Mouse (Mus musculus) left cerebral cortex, adult 18-20 months (tissue): ENCODE measurements at regions not wholly inside any gene's neighbourhood (a gene's known extent, or its start where the extent isn't known, plus 50 kb on each side); places are given as distances from the start of the nearest gene placed in this dataset.
"Not testable (repeated sequence)": the region's sequence is repeated elsewhere in the genome, so short reads cannot be mapped to it uniquely, and the experiment has no call there.

Experiments
- DNase-seq, 2 experiments: peaks; one replicate each; pipeline ENCODE4 v3.0.0; 2021 to 2022; ENCODE audit warnings: low spot score in 2 of 2, mixed read lengths in 1 of 2

GRCm38 (mm10) chr16:12516834-12517685, 533.1 kb downstream of the Shisa9 start:
- DNase-seq: no peak

GRCm38 (mm10) chr16:12518264-12518663, 534.4 kb downstream of the Shisa9 start:
- DNase-seq: no peak

GRCm38 (mm10) chr16:12521711-12522476, 538.0 kb downstream of the Shisa9 start:
- no peak for DNase-seq

GRCm38 (mm10) chr16:12548462-12548861, 561.0 kb upstream of the Ercc4 start:
- no peak for DNase-seq

GRCm38 (mm10) chr16:12588889-12589288, 520.6 kb upstream of the Ercc4 start:
- DNase-seq: peak; percentile 23 to 24

GRCm38 (mm10) chr16:12608259-12608658, 501.2 kb upstream of the Ercc4 start:
- DNase-seq: no peak

GRCm38 (mm10) chr16:12611106-12611505, 498.4 kb upstream of the Ercc4 start:
- DNase-seq: no peak

- DNase-seq: no peak
Observed at GRCm38 (mm10) chr16:12617781-12618180, 491.7 kb upstream of the Ercc4 start.

GRCm38 (mm10) chr16:12632533-12632932, 477.0 kb upstream of the Ercc4 start:
- DNase-seq: no peak

GRCm38 (mm10) chr16:12638971-12639640, 470.4 kb upstream of the Ercc4 start:
- peak; percentile 2 to 25 for DNase-seq

- no peak for DNase-seq
Observed at GRCm38 (mm10) chr16:12643053-12643452, 466.4 kb upstream of the Ercc4 start.

GRCm38 (mm10) chr16:12644621-12645020, 464.9 kb upstream of the Ercc4 start:
- no peak for DNase-seq

- DNase-seq: no peak
Observed at GRCm38 (mm10) chr16:12652180-12652579, 457.3 kb upstream of the Ercc4 start.

GRCm38 (mm10) chr16:12673656-12674055, 435.8 kb upstream of the Ercc4 start:
- DNase-seq: not testable (repeated sequence)

GRCm38 (mm10) chr16:12681474-12681873, 428.0 kb upstream of the Ercc4 start:
- peak in 1 of 2 experiments; percentile 11 for DNase-seq

- no peak for DNase-seq
Observed at GRCm38 (mm10) chr16:12685816-12686215, 423.7 kb upstream of the Ercc4 start.

GRCm38 (mm10) chr16:12691776-12692175, 417.7 kb upstream of the Ercc4 start:
- no peak for DNase-seq

GRCm38 (mm10) chr16:12692739-12693292, 416.7 kb upstream of the Ercc4 start:
- no peak for DNase-seq

- no peak for DNase-seq
Observed at GRCm38 (mm10) chr16:12693346-12693745, 416.1 kb upstream of the Ercc4 start.

GRCm38 (mm10) chr16:12694646-12695045, 414.8 kb upstream of the Ercc4 start:
- no peak for DNase-seq

GRCm38 (mm10) chr16:12696939-12697621, 412.4 kb upstream of the Ercc4 start:
- DNase-seq: no peak
